Mouse (Mus musculus): Measurements from ENCODE around the gene Rftn1. TPM values are rescaled to one million over a fixed set of nuclear protein-coding genes. Genes with fewer than 3 reads are reported as not detected.

The Rftn1 gene
- polyA plus RNA-seq, 1 experiment, result 24.7 TPM

DNA sequence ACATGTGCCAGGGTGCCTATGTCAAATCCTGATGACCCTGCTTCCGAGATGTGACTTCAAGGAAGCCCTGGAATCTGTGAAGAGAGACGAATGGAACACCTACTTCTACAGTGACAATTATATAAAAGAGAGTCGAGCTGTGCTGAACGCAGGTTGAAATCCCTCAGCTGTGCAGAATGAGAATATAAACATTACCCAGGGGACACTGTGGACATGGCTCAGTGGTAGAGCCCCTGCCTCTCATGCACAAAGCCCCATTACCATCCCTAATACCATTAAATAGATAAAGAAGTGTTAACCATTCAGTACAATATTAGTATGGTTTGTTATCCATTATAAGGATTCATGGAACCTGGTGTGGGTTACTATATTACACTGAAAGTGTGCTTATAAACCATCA, 7.2 kb downstream of the Rftn1 start:
- Histone ChIP-seq H3K4me1 (ENCODE audit: control insufficient read depth, insufficient read depth, insufficient read length, low read length) (no peaks in the 10 kb centered on the region; the same call in 1 of the 2 replicates), H3K27me3 (ENCODE audit: control insufficient read depth, insufficient read depth, low read length) (no peaks in the 10 kb centered on the region)
- 77% methylated on average over 4 of the region's 4 CpGs for WGBS

GRCm38 (mm10) chr17:50182542-50182951, 7.9 kb downstream of the Rftn1 start:
- Histone ChIP-seq H3K27ac (ENCODE audit: insufficient read depth, low read depth, low read length) (no peak overlapping the region), H3K36me3 (ENCODE audit: control insufficient read depth, insufficient read depth, low read length) (no peaks in the 10 kb centered on the region), H3K4me1 (ENCODE audit: control insufficient read depth, insufficient read depth, insufficient read length, low read length) (no peaks in the 10 kb centered on the region; the same call in 1 of the 2 replicates), H3K27me3 (ENCODE audit: control insufficient read depth, insufficient read depth, low read length) (no peaks in the 10 kb centered on the region), H3K4me3 (ENCODE audit: low read depth, low read length) (no peak overlapping the region)
- no peak for TF ChIP-seq POLR2A (IDR thresholded peaks at IDR 0.05; ENCODE audit: low read depth, low read length)
- TF ChIP-seq CTCF (IDR thresholded peaks at IDR 0.05; ENCODE audit: extremely low read depth, insufficient read length, insufficient replicate concordance, low read depth, low read length), result no peak
- WGBS, result 62% methylated on average over 3 of the region's 3 CpGs

More for the DNA sequence above, 7.2 kb downstream of the Rftn1 start:
- H3K4me3 ChIP-seq (ENCODE audit: low read depth, low read length), result no peak overlapping the region
- no peak for TF ChIP-seq CTCF (IDR thresholded peaks at IDR 0.05; ENCODE audit: extremely low read depth, insufficient read length, insufficient replicate concordance, low read depth, low read length)
- TF ChIP-seq POLR2A (IDR thresholded peaks at IDR 0.05; ENCODE audit: low read depth, low read length), result no peak
- no peak overlapping the region for H3K27ac ChIP-seq (ENCODE audit: insufficient read depth, low read depth, low read length)
- no peaks in the 10 kb centered on the region for H3K36me3 ChIP-seq (ENCODE audit: control insufficient read depth, insufficient read depth, low read length)

GRCm38 (mm10) chr17:50180899-50181570, 9.4 kb downstream of the Rftn1 start:
- H3K4me1 ChIP-seq (ENCODE audit: control insufficient read depth, insufficient read depth, insufficient read length, low read length), result no peaks in the 10 kb centered on the region; the same call in 1 of the 2 replicates
- WGBS, result 72% methylated on average over 4 of the region's 4 CpGs

DNA sequence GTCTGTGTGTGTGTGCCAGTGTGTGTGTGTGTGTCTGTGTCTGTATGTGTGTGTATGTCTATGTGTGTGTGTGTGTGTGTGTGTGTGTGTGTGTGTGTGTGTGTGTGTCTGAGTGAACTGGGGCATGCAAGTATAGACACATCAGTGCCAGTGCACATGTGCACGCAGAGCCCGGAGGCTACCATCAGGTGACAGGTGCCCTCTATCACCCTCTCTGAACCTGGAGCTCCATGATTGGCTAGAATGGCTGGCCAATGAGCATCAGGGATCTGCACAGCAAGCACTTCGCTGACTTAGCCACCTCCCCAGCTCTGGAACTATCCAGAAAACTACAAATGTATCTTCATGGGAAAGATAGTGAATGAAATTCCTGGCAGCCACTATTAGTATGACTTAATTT, 16.7 kb downstream of the Rftn1 start:
- Histone ChIP-seq H3K36me3 (ENCODE audit: control insufficient read depth, insufficient read depth, low read length) (no peaks in the 10 kb centered on the region), H3K27ac (ENCODE audit: insufficient read depth, low read depth, low read length) (no peak overlapping the region), H3K27me3 (ENCODE audit: control insufficient read depth, insufficient read depth, low read length) (no peaks in the 10 kb centered on the region), H3K4me1 (ENCODE audit: control insufficient read depth, insufficient read depth, insufficient read length, low read length) (no peaks in the 10 kb centered on the region), H3K4me3 (ENCODE audit: low read depth, low read length) (no peak overlapping the region)
- WGBS, result 82% methylated on average over 3 of the region's 3 CpGs
- no peak for TF ChIP-seq CTCF (IDR thresholded peaks at IDR 0.05; ENCODE audit: extremely low read depth, insufficient read length, insufficient replicate concordance, low read depth, low read length)
- no peak for TF ChIP-seq POLR2A (IDR thresholded peaks at IDR 0.05; ENCODE audit: low read depth, low read length)

More at GRCm38 (mm10) chr17:50180899-50181570, 9.4 kb downstream of the Rftn1 start:
- Histone ChIP-seq H3K4me3 (ENCODE audit: low read depth, low read length) (no peak overlapping the region), H3K36me3 (ENCODE audit: control insufficient read depth, insufficient read depth, low read length) (no peaks in the 10 kb centered on the region), H3K27ac (ENCODE audit: insufficient read depth, low read depth, low read length) (no peak overlapping the region), H3K27me3 (ENCODE audit: control insufficient read depth, insufficient read depth, low read length) (no peaks in the 10 kb centered on the region)
- TF ChIP-seq POLR2A (IDR thresholded peaks at IDR 0.05; ENCODE audit: low read depth, low read length) (no peak), CTCF (IDR thresholded peaks at IDR 0.05; ENCODE audit: extremely low read depth, insufficient read length, insufficient replicate concordance, low read depth, low read length) (no peak)

- Histone ChIP-seq H3K4me3 (ENCODE audit: low read depth, low read length) (no peak overlapping the region), H3K27ac (ENCODE audit: insufficient read depth, low read depth, low read length) (no peak overlapping the region), H3K4me1 (ENCODE audit: control insufficient read depth, insufficient read depth, insufficient read length, low read length) (no peaks in the 10 kb centered on the region), H3K36me3 (ENCODE audit: control insufficient read depth, insufficient read depth, low read length) (no peaks in the 10 kb centered on the region), H3K27me3 (ENCODE audit: control insufficient read depth, insufficient read depth, low read length) (no peaks in the 10 kb centered on the region)
- WGBS, result 82% methylated on average over 5 of the region's 5 CpGs
- no peak for TF ChIP-seq POLR2A (IDR thresholded peaks at IDR 0.05; ENCODE audit: low read depth, low read length)
- no peak for TF ChIP-seq CTCF (IDR thresholded peaks at IDR 0.05; ENCODE audit: extremely low read depth, insufficient read length, insufficient replicate concordance, low read depth, low read length)
These were observed 17.1 kb downstream of the Rftn1 start for GRCm38 (mm10) chr17:50173368-50173767.

GRCm38 (mm10) chr17:50172795-50173194, 17.7 kb downstream of the Rftn1 start:
- 92% methylated on average over 6 of the region's 6 CpGs for WGBS
- Histone ChIP-seq H3K4me3 (ENCODE audit: low read depth, low read length) (no peak overlapping the region), H3K36me3 (ENCODE audit: control insufficient read depth, insufficient read depth, low read length) (no peaks in the 10 kb centered on the region), H3K27ac (ENCODE audit: insufficient read depth, low read depth, low read length) (no peak overlapping the region), H3K27me3 (ENCODE audit: control insufficient read depth, insufficient read depth, low read length) (no peaks in the 10 kb centered on the region), H3K4me1 (ENCODE audit: control insufficient read depth, insufficient read depth, insufficient read length, low read length) (no peaks in the 10 kb centered on the region)
- no peak for TF ChIP-seq POLR2A (IDR thresholded peaks at IDR 0.05; ENCODE audit: low read depth, low read length)
- TF ChIP-seq CTCF (IDR thresholded peaks at IDR 0.05; ENCODE audit: extremely low read depth, insufficient read length, insufficient replicate concordance, low read depth, low read length), result no peak

DNA sequence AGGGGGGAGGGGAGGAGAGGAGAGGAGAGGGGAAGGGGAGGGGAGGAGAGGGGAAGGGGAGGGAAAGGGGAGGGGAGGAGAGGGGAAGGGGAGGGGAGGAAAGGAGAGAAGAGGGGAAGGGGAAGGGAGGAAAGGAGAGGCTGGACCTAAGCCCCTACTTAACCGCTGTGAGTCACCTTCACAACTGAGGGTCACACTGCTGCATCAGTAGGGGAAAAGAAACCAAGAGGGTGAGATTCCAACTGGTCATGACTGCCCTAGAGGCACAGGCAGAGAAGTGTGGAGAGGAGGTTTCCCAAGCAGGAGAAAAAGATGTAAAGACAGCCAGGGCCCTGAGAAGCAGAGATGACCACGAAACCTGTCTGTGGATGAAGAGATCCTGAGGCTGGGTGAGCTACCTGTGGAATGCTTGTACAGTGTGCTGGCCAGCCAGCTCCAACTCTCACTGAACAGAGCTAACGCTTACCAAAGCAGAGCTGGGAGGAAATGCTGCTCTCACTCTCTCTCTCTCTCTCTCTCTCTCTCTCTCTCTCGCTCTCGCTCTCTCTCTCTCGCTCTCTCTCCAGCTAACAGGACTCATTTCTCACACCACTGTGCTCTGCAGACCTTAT, 19.4 kb downstream of the Rftn1 start:
- H3K4me1 ChIP-seq (ENCODE audit: control insufficient read depth, insufficient read depth, insufficient read length, low read length), result no peaks in the 10 kb centered on the region
- TF ChIP-seq CTCF (IDR thresholded peaks at IDR 0.05; ENCODE audit: extremely low read depth, insufficient read length, insufficient replicate concordance, low read depth, low read length) (no peak), POLR2A (IDR thresholded peaks at IDR 0.05; ENCODE audit: low read depth, low read length) (no peak)
- 72% methylated on average over 6 of the region's 6 CpGs for WGBS
- H3K27ac ChIP-seq (ENCODE audit: insufficient read depth, low read depth, low read length), result no peak overlapping the region
- H3K4me3 ChIP-seq (ENCODE audit: low read depth, low read length), result no peak overlapping the region
- no peaks in the 10 kb centered on the region for H3K36me3 ChIP-seq (ENCODE audit: control insufficient read depth, insufficient read depth, low read length)
- H3K27me3 ChIP-seq (ENCODE audit: control insufficient read depth, insufficient read depth, low read length), result no peaks in the 10 kb centered on the region
